8 mouse cellular contexts compared by ENCODE assay signal in the genomic region with DNA sequence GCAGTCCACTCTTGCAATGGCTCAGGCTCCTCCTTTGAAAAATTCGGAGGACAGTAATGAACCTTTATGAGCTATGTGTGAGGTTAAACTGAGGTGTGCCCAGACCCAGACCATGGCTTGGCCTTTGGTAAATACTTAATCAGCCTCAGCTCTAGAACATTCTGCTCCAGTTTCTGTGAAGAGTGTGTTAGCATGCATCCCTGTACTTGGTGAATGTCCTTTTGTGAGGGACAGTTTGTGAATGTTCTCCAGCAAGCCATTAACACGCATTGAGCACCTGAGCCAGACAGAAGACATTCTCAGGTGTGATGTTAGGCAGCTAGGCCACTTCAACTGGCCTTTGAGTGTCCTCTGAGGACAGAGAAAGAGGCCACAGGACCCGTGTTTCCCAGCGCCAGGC.
DNase-seq lines count a peak whose midpoint lies in the region; ATAC-seq and TF ChIP-seq lines count a peak whose summit lies in the region.

No protein-coding gene starts in this region.

- 0 out of 2 replicates have a peak overlapping the region, but pooled peaks have one; percentile 66 for H3K9ac ChIP-seq in forebrain, embryonic 12.5 days
- H3K9ac ChIP-seq in forebrain, embryonic 11.5 days (ENCODE audit: low read length): no peak overlapping the region; the same call in 1 of the 2 replicates
- peak overlapping the region; percentile 63; the same call in 1 of the 2 replicates for H3K9ac ChIP-seq in hindbrain, postnatal 0 days (replicated peaks; ENCODE audit: low read length)
- H3K9ac ChIP-seq in midbrain, postnatal 0 days (replicated peaks; ENCODE audit: low read length, poor library complexity, severe bottlenecking): no peak overlapping the region

- H3K4me3 ChIP-seq in forebrain, embryonic 12.5 days (replicated peaks): no peak overlapping the region
- no peak overlapping the region for H3K4me3 ChIP-seq in forebrain, embryonic 11.5 days (ENCODE audit: low read depth, low read length)
- H3K4me3 ChIP-seq in left cerebral cortex, adult 2 months: no peak overlapping the region
- H3K4me3 ChIP-seq in hindbrain, postnatal 0 days (ENCODE audit: low read length): no peak overlapping the region
- no peak overlapping the region for H3K4me3 ChIP-seq in midbrain, postnatal 0 days (ENCODE audit: low read depth, low read length)

- no peak for TF ChIP-seq CTCF in left cerebral cortex, adult 2 months (IDR thresholded peaks at IDR 0.05)
- TF ChIP-seq CTCF in hindbrain, postnatal 0 days (IDR thresholded peaks at IDR 0.05; ENCODE audit: low read depth): no peak
- TF ChIP-seq CTCF in midbrain, postnatal 0 days (IDR thresholded peaks at IDR 0.05): no peak

- H3K36me3 ChIP-seq in forebrain, embryonic 12.5 days (replicated peaks): no peaks in the 10 kb centered on the region
- no peaks in the 10 kb centered on the region for H3K36me3 ChIP-seq in forebrain, embryonic 11.5 days (ENCODE audit: control insufficient read depth, insufficient read depth, low read length)
- no peaks in the 10 kb centered on the region for H3K36me3 ChIP-seq in hindbrain, postnatal 0 days (ENCODE audit: insufficient read depth, low read length)
- no peaks in the 10 kb centered on the region for H3K36me3 ChIP-seq in midbrain, postnatal 0 days (ENCODE audit: insufficient read depth, low read length)

- 0 out of 2 replicates have a peak, but pooled peaks cover 5% of the 10 kb centered on the region for H3K27me3 ChIP-seq in forebrain, embryonic 12.5 days
- H3K27me3 ChIP-seq in forebrain, embryonic 11.5 days (ENCODE audit: control insufficient read depth, insufficient read depth, low read length): no peaks in the 10 kb centered on the region
- H3K27me3 ChIP-seq in hindbrain, postnatal 0 days (ENCODE audit: insufficient read depth, low read length): no peaks in the 10 kb centered on the region
- no peaks in the 10 kb centered on the region for H3K27me3 ChIP-seq in midbrain, postnatal 0 days (ENCODE audit: insufficient read depth, low read length)

- no peak overlapping the region for H3K27ac ChIP-seq in forebrain, embryonic 12.5 days
- H3K27ac ChIP-seq in forebrain, embryonic 11.5 days (ENCODE audit: low read depth, low read length): no peak overlapping the region
- H3K27ac ChIP-seq in left cerebral cortex, adult 2 months: peak overlapping the region; percentile 76
- H3K27ac ChIP-seq in hindbrain, postnatal 0 days: 0 out of 2 replicates have a peak overlapping the region, but pooled peaks have one; percentile 72
- no peak overlapping the region for H3K27ac ChIP-seq in midbrain, postnatal 0 days (ENCODE audit: low read depth, low read length)

- WGBS in forebrain, embryonic 12.5 days: 90% methylated on average over 4 of the region's 4 CpGs
- 82% methylated on average over 4 of the region's 4 CpGs for WGBS in forebrain, embryonic 11.5 days
- 90% methylated on average over 4 of the region's 4 CpGs for WGBS in hindbrain, postnatal 0 days
- WGBS in midbrain, postnatal 0 days: 88% methylated on average over 4 of the region's 4 CpGs

- no peaks in the 10 kb centered on the region for H3K9me3 ChIP-seq in forebrain, embryonic 12.5 days
- H3K9me3 ChIP-seq in forebrain, embryonic 11.5 days (ENCODE audit: control insufficient read depth, low read length): no peaks in the 10 kb centered on the region
- no peaks in the 10 kb centered on the region for H3K9me3 ChIP-seq in hindbrain, postnatal 0 days (ENCODE audit: low read length)
- no peaks in the 10 kb centered on the region for H3K9me3 ChIP-seq in midbrain, postnatal 0 days (ENCODE audit: low read length)

- intact Hi-C loops in left cerebral cortex, adult 2 months (cut with DNase I): loop anchor here (5.0 kb wide), 1 partner anchor 296 kb away; no protein-coding TSS in a partner anchor

- no peak for DNase-seq in forebrain, embryonic 11.5 days (ENCODE audit: low spot score)
- no peak for DNase-seq in left cerebral cortex, adult 2 months (ENCODE audit: extremely low spot score in 1 of 2, low spot score in 2 of 2)
- no peak for DNase-seq in left cerebral cortex, adult 8-10 months (ENCODE audit: low spot score in 2 of 2)
- DNase-seq in hindbrain, postnatal 0 days (ENCODE audit: low spot score): no peak
- no peak for DNase-seq in midbrain, postnatal 0 days (ENCODE audit: low spot score)
- DNase-seq in ovary, postnatal 36 days (ENCODE audit: low spot score): no peak

- peaks cover 15% of the 10 kb centered on the region for H3K4me1 ChIP-seq in forebrain, embryonic 12.5 days
- peaks cover 4% of the 10 kb centered on the region; the same call in 1 of the 2 replicates for H3K4me1 ChIP-seq in forebrain, embryonic 11.5 days (replicated peaks; ENCODE audit: control insufficient read depth, insufficient read depth, low read length)
- H3K4me1 ChIP-seq in hindbrain, postnatal 0 days (ENCODE audit: insufficient read depth, low read length): peaks cover 18% of the 10 kb centered on the region
- H3K4me1 ChIP-seq in midbrain, postnatal 0 days (ENCODE audit: insufficient read depth, low read length): peaks cover 8% of the 10 kb centered on the region; the same call in 1 of the 2 replicates

- no peak for ATAC-seq in forebrain, embryonic 12.5 days (ENCODE audit: low FRiP score)
- no peak for ATAC-seq in forebrain, embryonic 11.5 days (replicated peaks; ENCODE audit: low FRiP score)
- no peak for ATAC-seq in hindbrain, postnatal 0 days
- no peak for ATAC-seq in midbrain, postnatal 0 days (ENCODE audit: low FRiP score)
- ATAC-seq in megakaryocyte-erythroid progenitor cell, adult 5-6 weeks (replicated peaks; ENCODE audit: low FRiP score, low TSS enrichment, poor library complexity, severe bottlenecking): no peak

- no peak overlapping the region for H3K4me2 ChIP-seq in forebrain, embryonic 12.5 days
- no peak overlapping the region for H3K4me2 ChIP-seq in forebrain, embryonic 11.5 days (ENCODE audit: low read depth, low read length, severe bottlenecking)
- H3K4me2 ChIP-seq in hindbrain, postnatal 0 days (ENCODE audit: low read depth, low read length): no peak overlapping the region
- peak overlapping the region; percentile 54; the same call in 1 of the 2 replicates for H3K4me2 ChIP-seq in midbrain, postnatal 0 days (ENCODE audit: low read depth, low read length, poor library complexity, severe bottlenecking)

Comparison
In these comparisons a context has a peak if more than half of its experiments do, and no peak if none do; other contexts are left out.
1. H3K9ac ChIP-seq: peak in forebrain, embryonic 12.5 days (single experiment) and hindbrain, postnatal 0 days (single experiment); none in forebrain, embryonic 11.5 days (single experiment) and midbrain, postnatal 0 days (single experiment).
2. H3K27ac ChIP-seq: peak in left cerebral cortex, adult 2 months (single experiment) and hindbrain, postnatal 0 days (single experiment); none in forebrain, embryonic 12.5 days (single experiment), forebrain, embryonic 11.5 days (single experiment) and midbrain, postnatal 0 days (single experiment).